Mouse (Mus musculus): Measurements from ENCODE around the gene Rgs6.

Gene Rgs6

GRCm38 (mm10) chr12:83165058-83165457 lies 577.0 kb downstream of the Rgs6 start:
- DNase-seq (ENCODE audit: extremely low spot score, low read depth, low spot score): no peak

- no peak for DNase-seq (ENCODE audit: extremely low spot score, low read depth, low spot score)
Measured at GRCm38 (mm10) chr12:83168310-83168709, 580.2 kb downstream of the Rgs6 start.

- DNase-seq (ENCODE audit: extremely low spot score, low read depth, low spot score): no peak
Measured at GRCm38 (mm10) chr12:83169495-83170209, 581.6 kb downstream of the Rgs6 start.

- DNase-seq (ENCODE audit: extremely low spot score, low read depth, low spot score): no peak
Measured at GRCm38 (mm10) chr12:83178770-83179169, 590.7 kb downstream of the Rgs6 start.

- no peak for DNase-seq (ENCODE audit: extremely low spot score, low read depth, low spot score)
Measured at GRCm38 (mm10) chr12:83179860-83180259, 591.8 kb downstream of the Rgs6 start.

- no peak for DNase-seq (ENCODE audit: extremely low spot score, low read depth, low spot score)
Measured at GRCm38 (mm10) chr12:83180561-83180960, 592.5 kb downstream of the Rgs6 start.

- no peak for DNase-seq (ENCODE audit: extremely low spot score, low read depth, low spot score)
Measured at GRCm38 (mm10) chr12:83201674-83202073, 613.6 kb downstream of the Rgs6 start.

GRCm38 (mm10) chr12:83204361-83204760 lies 616.3 kb downstream of the Rgs6 start:
- DNase-seq (ENCODE audit: extremely low spot score, low read depth, low spot score): no peak

- DNase-seq (ENCODE audit: extremely low spot score, low read depth, low spot score): no peak
Measured at GRCm38 (mm10) chr12:83206866-83207265, 618.8 kb downstream of the Rgs6 start.

GRCm38 (mm10) chr12:83207481-83207880 lies 619.4 kb downstream of the Rgs6 start:
- DNase-seq (ENCODE audit: extremely low spot score, low read depth, low spot score): no peak

GRCm38 (mm10) chr12:83208011-83208410 lies 619.9 kb downstream of the Rgs6 start:
- DNase-seq (ENCODE audit: extremely low spot score, low read depth, low spot score): no peak

GRCm38 (mm10) chr12:83208841-83209240 lies 620.7 kb downstream of the Rgs6 start:
- DNase-seq (ENCODE audit: extremely low spot score, low read depth, low spot score): no peak

GRCm38 (mm10) chr12:83209461-83209860 lies 621.4 kb downstream of the Rgs6 start:
- DNase-seq (ENCODE audit: extremely low spot score, low read depth, low spot score): no peak

GRCm38 (mm10) chr12:83210294-83210693 lies 622.2 kb downstream of the Rgs6 start:
- no peak for DNase-seq (ENCODE audit: extremely low spot score, low read depth, low spot score)

GRCm38 (mm10) chr12:83210735-83211134 lies 622.6 kb downstream of the Rgs6 start:
- no peak for DNase-seq (ENCODE audit: extremely low spot score, low read depth, low spot score)

- no peak for DNase-seq (ENCODE audit: extremely low spot score, low read depth, low spot score)
Measured at GRCm38 (mm10) chr12:83211146-83211822, 623.2 kb downstream of the Rgs6 start.

All from hindlimb bud, embryonic 11.5 days (tissue).